Mouse (Mus musculus) liver, adult 2 months (tissue): ENCODE measurements around the gene Lpar2.

Experiments used
- CTCF ChIP-seq: fragments of 200-500 bp; IDR thresholded peaks from 2 replicates; pipeline ENCODE4 v1.5.1; 2011; ENCODE audit warnings: low read depth, low read length, control low read depth
- POLR2A ChIP-seq: fragments of 200-500 bp; IDR thresholded peaks from 2 replicates; pipeline ENCODE4 v1.6.1; 2011; ENCODE audit warnings: low read length, control low read depth; ENCODE audit not compliant: insufficient read depth; ENCODE audit errors: extremely low read depth

DNA sequence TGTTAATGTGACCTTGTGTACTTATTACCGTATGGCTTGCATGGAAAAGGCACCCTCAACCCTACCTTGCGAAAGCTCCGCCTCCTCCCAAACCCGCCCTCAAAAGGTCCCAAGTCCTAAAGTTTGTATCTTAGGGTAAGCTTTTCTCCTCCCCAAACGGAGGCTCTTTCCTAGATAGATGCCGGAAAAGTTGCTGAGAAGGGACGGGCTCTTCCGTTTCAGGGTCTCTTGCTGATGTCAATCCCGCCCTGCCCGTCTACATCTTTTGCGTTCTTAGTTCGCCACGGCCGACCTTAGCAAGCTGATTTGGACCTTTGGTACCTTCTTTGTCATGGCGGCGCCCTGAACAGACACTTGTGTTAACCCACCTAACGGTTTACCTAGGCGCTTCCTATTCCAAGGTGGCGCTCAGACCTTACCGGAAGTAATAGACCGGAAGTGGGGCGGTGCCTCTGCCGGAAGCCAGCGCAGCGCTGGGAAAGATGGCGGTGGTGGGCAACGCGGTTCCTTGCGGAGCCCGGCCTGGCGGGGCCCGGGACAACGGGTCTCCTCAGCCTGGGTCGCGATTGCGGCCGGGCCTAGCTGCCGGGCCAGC lies 31.4 kb upstream of the Lpar2 start, which contains the start of the genes Atp13a1 and Zfp866:
- TF ChIP-seq POLR2A = peak; percentile 74; the same call in 1 of the 2 replicates
- TF ChIP-seq CTCF = no peak
